Mouse (Mus musculus): ENCODE data around the gene Xrra1.

DNA sequence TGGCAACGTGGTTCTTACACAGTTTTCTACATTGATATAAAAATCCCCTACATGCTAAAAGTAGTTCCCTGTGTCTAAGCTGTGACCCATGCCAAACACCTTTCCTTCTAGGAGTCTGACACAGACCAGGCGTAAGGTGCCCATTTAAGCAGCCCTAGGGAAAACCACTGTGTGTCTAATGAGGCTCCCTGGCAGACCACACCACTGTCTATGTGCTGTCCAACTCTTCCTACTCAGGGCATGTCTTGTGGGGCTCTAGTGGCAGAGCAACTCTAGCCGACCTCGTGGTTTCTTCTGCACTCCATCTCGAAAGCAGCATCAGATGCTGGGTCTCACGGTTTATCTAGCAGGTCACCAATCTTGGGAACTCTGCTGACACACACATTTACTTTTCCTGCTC is 7.3 kb upstream of the Xrra1 start:
- TF ChIP-seq CTCF (IDR thresholded peaks at IDR 0.05; ENCODE audit: low read depth) = no peak
- no peak for TF ChIP-seq EP300 (IDR thresholded peaks at IDR 0.05; ENCODE audit: low read depth)

All from liver, embryonic 14.5 days (tissue).